Mouse (Mus musculus) heart, adult 11 months (tissue): ENCODE data around the gene Lsm2.

ENCODE experiments used
- DNase-seq: peaks from one replicate; pipeline ENCODE4 v3.0.0; 2022

Lsm2 gene

GRCm38 (mm10) chr17:35016376-35016775 lies 34.7 kb downstream of the Lsm2 start, which contains the start of gene Vwa7:
Gene Vwa7, plus strand, starts transcription at chr17:35016579.
- DNase-seq: peak; percentile 95

- peak; percentile 88 for DNase-seq
Observed at GRCm38 (mm10) chr17:35016791-35017705, 35.4 kb downstream of the Lsm2 start.

GRCm38 (mm10) chr17:35017706-35018030 lies 36.0 kb downstream of the Lsm2 start:
- DNase-seq: peak; percentile 89

GRCm38 (mm10) chr17:35018171-35018570 lies 36.5 kb downstream of the Lsm2 start:
- peak; percentile 87 for DNase-seq

- DNase-seq: peak; percentile 92
Observed at GRCm38 (mm10) chr17:35019894-35020293, 38.2 kb downstream of the Lsm2 start.

- DNase-seq: peak; percentile 91
Observed at GRCm38 (mm10) chr17:35020551-35020950, 38.9 kb downstream of the Lsm2 start.

GRCm38 (mm10) chr17:35021163-35021808 lies 39.6 kb downstream of the Lsm2 start:
- DNase-seq: peak; percentile 99

GRCm38 (mm10) chr17:35021842-35022477 lies 40.3 kb downstream of the Lsm2 start:
- DNase-seq: peak; percentile 97

GRCm38 (mm10) chr17:35022541-35023060 lies 40.9 kb downstream of the Lsm2 start:
- peak; percentile 91 for DNase-seq

- DNase-seq: peak; percentile 92
Observed at GRCm38 (mm10) chr17:35023221-35023620, 41.6 kb downstream of the Lsm2 start.

- peak; percentile 95 for DNase-seq
Observed at GRCm38 (mm10) chr17:35023756-35024155, 42.1 kb downstream of the Lsm2 start.

GRCm38 (mm10) chr17:35024261-35024660 lies 42.6 kb downstream of the Lsm2 start:
- peak; percentile 89 for DNase-seq

- peak; percentile 94 for DNase-seq
Observed at GRCm38 (mm10) chr17:35024691-35025488, 43.2 kb downstream of the Lsm2 start.

GRCm38 (mm10) chr17:35026206-35026605 lies 44.5 kb downstream of the Lsm2 start:
- peak; percentile 88 for DNase-seq

GRCm38 (mm10) chr17:35027277-35028068 lies 45.8 kb downstream of the Lsm2 start, which contains the start of gene Sapcd1:
Gene Sapcd1, minus strand, starts transcription at chr17:35028016.
- peak; percentile 92 for DNase-seq

- no peak for DNase-seq
Observed at GRCm38 (mm10) chr17:35028315-35028714, 46.7 kb downstream of the Lsm2 start.

- DNase-seq: peak; percentile 89
Observed at GRCm38 (mm10) chr17:35029691-35030532, 48.2 kb downstream of the Lsm2 start.

GRCm38 (mm10) chr17:35031272-35031671 lies 49.6 kb downstream of the Lsm2 start:
- peak; percentile 87 for DNase-seq

GRCm38 (mm10) chr17:35031880-35032279 lies 50.2 kb downstream of the Lsm2 start:
- peak; percentile 88 for DNase-seq

GRCm38 (mm10) chr17:35032323-35032870 lies 50.7 kb downstream of the Lsm2 start:
- peak; percentile 79 for DNase-seq
